Mouse (Mus musculus) liver, postnatal 0 days (tissue): Measurements from ENCODE around the gene Clcn7.

Experiments
- CTCF ChIP-seq: sonication (generic); IDR thresholded peaks from 2 replicates; pipeline ENCODE4 v1.5.1; 2016; ENCODE audit warnings: antibody characterized with exemption, low read depth
- EP300 ChIP-seq: IDR thresholded peaks from 2 replicates; pipeline ENCODE4 v1.6.1; 2016; ENCODE audit warnings: antibody characterized with exemption, low read depth, mild to moderate bottlenecking

DNA sequence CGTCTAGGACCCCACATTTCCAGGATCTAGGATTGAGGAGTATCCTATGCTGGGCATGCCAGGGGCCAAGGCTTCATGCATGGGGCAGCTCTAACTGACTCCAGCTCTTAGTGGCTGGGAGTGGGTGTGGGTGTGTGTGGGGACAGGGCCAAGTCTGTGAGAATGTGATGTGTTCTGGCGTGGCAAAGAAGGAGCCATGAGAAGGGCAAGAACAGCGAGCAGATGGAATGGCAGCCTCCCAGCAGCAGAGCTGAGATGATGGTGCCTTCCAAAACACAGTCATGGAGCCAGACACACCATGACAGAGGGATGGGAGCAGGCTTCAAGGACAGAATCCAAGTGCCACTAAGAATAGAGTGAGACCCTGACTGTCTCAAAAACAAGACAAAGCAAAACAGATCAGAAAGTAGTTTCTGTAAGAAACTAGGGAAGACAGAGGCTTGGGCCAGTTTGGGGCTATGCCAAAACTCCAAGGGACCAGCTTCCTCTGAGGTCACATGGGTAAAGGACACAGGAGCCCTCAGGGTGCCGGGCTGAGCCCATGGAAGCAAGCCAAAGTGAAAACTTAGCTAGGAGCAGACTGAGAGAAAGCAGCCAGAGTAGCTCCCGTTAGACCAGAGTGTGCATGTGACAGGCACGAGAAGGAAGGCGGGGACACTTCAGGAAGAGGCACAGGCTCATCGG, 21.3 kb upstream of the Clcn7 start:
- no peak for TF ChIP-seq CTCF
- no peak for TF ChIP-seq EP300
